Mouse (Mus musculus) heart, embryonic 14.5 days (tissue): ENCODE results near the gene Setd2. TPM values are rescaled to one million over a fixed set of nuclear protein-coding genes. Genes with fewer than 3 reads are reported as not detected.

Source experiments
- ATAC-seq: fragments of 200-750 bp; cut with Nextera tagmentation; 2 replicates; pipeline ENCODE4 v1.8.0; 2017; ENCODE audit warnings: low read depth, moderate TSS enrichment; ENCODE audit not compliant: insufficient number of reproducible peaks, insufficient read depth, low FRiP score
- H3K27ac ChIP-seq, 2 experiments: fragments of 200-500 bp in 1 of 2; fragments of 300-500 bp in 1 of 2; sonication (generic) in 1 of 2; replicated peaks in 1 of 2; 2 replicates each; pipeline ENCODE4 v1.5.1; 2012 to 2014; ENCODE audit warnings: low read depth in 2 of 2, low read length in 2 of 2, control low read depth in 1 of 2, mild to moderate bottlenecking in 1 of 2, mixed read lengths in 1 of 2; ENCODE audit not compliant: control insufficient read depth in 1 of 2, insufficient read depth in 1 of 2
- H3K27me3 ChIP-seq: fragments of 300-500 bp; sonication (generic); 2 replicates; pipeline ENCODE4 v1.6.1; 2014; ENCODE audit warnings: mild to moderate bottlenecking, low read length, control low read depth; ENCODE audit not compliant: control insufficient read depth, insufficient read depth
- H3K36me3 ChIP-seq: fragments of 300-500 bp; sonication (generic); 2 replicates; pipeline ENCODE4 v1.6.1; 2014; ENCODE audit warnings: mild to moderate bottlenecking, control low read depth, low read length, mixed read lengths; ENCODE audit not compliant: control insufficient read depth, insufficient read depth
- H3K4me1 ChIP-seq, 2 experiments: fragments of 200-500 bp in 1 of 2; fragments of 300-500 bp in 1 of 2; sonication (generic) in 1 of 2; 2 replicates each; pipeline ENCODE4 v1.6.1; 2012 to 2014; ENCODE audit warnings: low read length in 2 of 2, control low read depth in 1 of 2, mixed read lengths in 1 of 2; ENCODE audit not compliant: control insufficient read depth in 2 of 2, insufficient read depth in 2 of 2
- H3K4me2 ChIP-seq: fragments of 300-500 bp; sonication (generic); 2 replicates; pipeline ENCODE4 v1.6.1; 2014; ENCODE audit warnings: mild to moderate bottlenecking, low read length
- H3K4me3 ChIP-seq, 2 experiments: fragments of 200-500 bp in 1 of 2; fragments of 300-500 bp in 1 of 2; sonication (generic) in 1 of 2; 2 replicates each; pipeline ENCODE4 v1.5.1; 2012 to 2014; ENCODE audit warnings: low read length in 2 of 2, mild to moderate bottlenecking in 2 of 2, control low read depth in 1 of 2, low read depth in 1 of 2, moderate library complexity in 1 of 2; ENCODE audit not compliant: control insufficient read depth in 1 of 2, insufficient read depth in 1 of 2
- H3K9ac ChIP-seq: fragments of 300-500 bp; sonication (generic); 2 replicates; pipeline ENCODE4 v1.6.1; 2014; ENCODE audit warnings: mild to moderate bottlenecking, low read length
- H3K9me3 ChIP-seq: fragments of 300-500 bp; sonication (generic); 2 replicates; pipeline ENCODE4 v1.6.1; 2016; ENCODE audit warnings: low read length, control low read depth; ENCODE audit not compliant: control insufficient read depth
- WGBS: fragments of 180-500 bp; shearing (Covaris S2); extraction: QIAGEN DNeasy Blood & Tissue Kit; methylation state at CpG from one replicate; pipeline ENCODE4 v1.1.7; 2014; 5-methylcytosine and 5-hydroxymethylcytosine counted together
- polyA plus RNA-seq: library from polyadenylated mRNA; unstranded; fragments of >200 nt; fragmentation: Nextera tagmentation; extraction: Ambion mirVana; gene quantifications from 2 replicates; pipeline ENCODE4 v1.2.1, GENCODE M21; 2014

The Setd2 gene
- polyA plus RNA-seq, 1 experiment from 2014 or later, result 35.6 TPM

GRCm38 (mm10) chr9:110582161-110582560 is 49.8 kb downstream of the Setd2 start:
- 94% methylated on average over 2 of the region's 2 CpGs for WGBS
- Histone ChIP-seq H3K9me3 (no peaks in the 10 kb centered on the region), H3K27ac (no peak overlapping the region), H3K4me3 (no peak overlapping the region), H3K4me1 (peaks cover 2 to 4% of the 10 kb centered on the region in 2 experiments; a peak in 2 of 4 replicates), H3K9ac (no peak overlapping the region), H3K27me3 (no peaks in the 10 kb centered on the region), H3K36me3 (peaks cover 48% of the 10 kb centered on the region), H3K4me2 (no peak overlapping the region)
- no peak for ATAC-seq

- H3K9me3 ChIP-seq, result no peaks in the 10 kb centered on the region
- H3K4me3 ChIP-seq, result no peak overlapping the region
- H3K27ac ChIP-seq, result no peak overlapping the region
- H3K27me3 ChIP-seq, result no peaks in the 10 kb centered on the region
- peaks cover 43% of the 10 kb centered on the region for H3K36me3 ChIP-seq
- no peak for ATAC-seq
- no peak overlapping the region for H3K4me2 ChIP-seq
- H3K9ac ChIP-seq, result no peak overlapping the region
- H3K4me1 ChIP-seq, result peaks cover 2 to 4% of the 10 kb centered on the region in 2 experiments; a peak in 2 of 4 replicates
- 90% methylated on average over 1 of the region's 1 CpGs for WGBS
Measured at GRCm38 (mm10) chr9:110583521-110583920, 51.1 kb downstream of the Setd2 start.

GRCm38 (mm10) chr9:110611471-110611870 is 79.1 kb downstream of the Setd2 start:
- Histone ChIP-seq H3K9ac (no peak overlapping the region), H3K4me1 (no peaks in the 10 kb centered on the region), H3K27me3 (no peaks in the 10 kb centered on the region), H3K27ac (no peak overlapping the region), H3K9me3 (no peaks in the 10 kb centered on the region), H3K4me2 (no peak overlapping the region), H3K36me3 (peaks cover 69% of the 10 kb centered on the region), H3K4me3 (no peak overlapping the region)
- WGBS, result 87% methylated on average over 3 of the region's 3 CpGs
- ATAC-seq, result no peak

GRCm38 (mm10) chr9:110617081-110617480 is 84.7 kb downstream of the Setd2 start:
- peaks cover 83% of the 10 kb centered on the region for H3K36me3 ChIP-seq
- no peak for ATAC-seq

GRCm38 (mm10) chr9:110620180-110620579 is 87.8 kb downstream of the Setd2 start:
- H3K27ac ChIP-seq, result no peak overlapping the region
- no peak overlapping the region for H3K4me2 ChIP-seq
- no peak for ATAC-seq
- no peaks in the 10 kb centered on the region for H3K9me3 ChIP-seq
- peaks cover 65% of the 10 kb centered on the region for H3K36me3 ChIP-seq
- H3K4me3 ChIP-seq, result no peak overlapping the region
- H3K9ac ChIP-seq, result no peak overlapping the region
- no peaks in the 10 kb centered on the region for H3K27me3 ChIP-seq
- WGBS, result 94% methylated on average over 7 of the region's 7 CpGs
- peaks cover 0 to 7% of the 10 kb centered on the region in 2 experiments; a peak in 3 of 4 replicates for H3K4me1 ChIP-seq

More at GRCm38 (mm10) chr9:110617081-110617480, 84.7 kb downstream of the Setd2 start:
- Histone ChIP-seq H3K9me3 (no peaks in the 10 kb centered on the region), H3K9ac (no peak overlapping the region), H3K27ac (no peak overlapping the region), H3K27me3 (no peaks in the 10 kb centered on the region), H3K4me2 (no peak overlapping the region), H3K4me3 (no peak overlapping the region), H3K4me1 (no peaks in the 10 kb centered on the region)
- 66% methylated on average over 3 of the region's 3 CpGs for WGBS

GRCm38 (mm10) chr9:110620685-110621084 is 88.3 kb downstream of the Setd2 start:
- Histone ChIP-seq H3K4me1 (peaks cover 0 to 10% of the 10 kb centered on the region in 2 experiments; a peak in 3 of 4 replicates), H3K4me2 (no peak overlapping the region), H3K27me3 (no peaks in the 10 kb centered on the region), H3K9me3 (no peaks in the 10 kb centered on the region), H3K36me3 (peaks cover 60% of the 10 kb centered on the region), H3K9ac (no peak overlapping the region), H3K27ac (no peak overlapping the region), H3K4me3 (no peak overlapping the region)
- 90% methylated on average over 7 of the region's 7 CpGs for WGBS
- ATAC-seq, result no peak

- Histone ChIP-seq H3K4me1 (peaks cover 0 to 10% of the 10 kb centered on the region in 2 experiments; a peak in 3 of 4 replicates), H3K9ac (no peak overlapping the region), H3K27ac (no peak overlapping the region), H3K27me3 (0 out of 2 replicates have a peak, but pooled peaks cover 3% of the 10 kb centered on the region), H3K9me3 (no peaks in the 10 kb centered on the region), H3K4me3 (no peak overlapping the region), H3K36me3 (peaks cover 49% of the 10 kb centered on the region), H3K4me2 (no peak overlapping the region)
- ATAC-seq, result no peak
- 81% methylated on average over 12 of the region's 12 CpGs for WGBS
Measured at GRCm38 (mm10) chr9:110622621-110623219, 90.3 kb downstream of the Setd2 start.
